Mouse (Mus musculus) skeletal muscle tissue, adult 2 months (tissue): Measurements from ENCODE around the gene Nceh1.
"Not testable (repeated sequence)": the region's sequence is repeated elsewhere in the genome, so short reads cannot be mapped to it uniquely, and the experiment has no call there.

ENCODE experiments used
- DNase-seq: peaks from one replicate; pipeline ENCODE4 v3.0.0-alpha.2; 2012; ENCODE audit warnings: low read depth, low spot score

The Nceh1 gene

DNA sequence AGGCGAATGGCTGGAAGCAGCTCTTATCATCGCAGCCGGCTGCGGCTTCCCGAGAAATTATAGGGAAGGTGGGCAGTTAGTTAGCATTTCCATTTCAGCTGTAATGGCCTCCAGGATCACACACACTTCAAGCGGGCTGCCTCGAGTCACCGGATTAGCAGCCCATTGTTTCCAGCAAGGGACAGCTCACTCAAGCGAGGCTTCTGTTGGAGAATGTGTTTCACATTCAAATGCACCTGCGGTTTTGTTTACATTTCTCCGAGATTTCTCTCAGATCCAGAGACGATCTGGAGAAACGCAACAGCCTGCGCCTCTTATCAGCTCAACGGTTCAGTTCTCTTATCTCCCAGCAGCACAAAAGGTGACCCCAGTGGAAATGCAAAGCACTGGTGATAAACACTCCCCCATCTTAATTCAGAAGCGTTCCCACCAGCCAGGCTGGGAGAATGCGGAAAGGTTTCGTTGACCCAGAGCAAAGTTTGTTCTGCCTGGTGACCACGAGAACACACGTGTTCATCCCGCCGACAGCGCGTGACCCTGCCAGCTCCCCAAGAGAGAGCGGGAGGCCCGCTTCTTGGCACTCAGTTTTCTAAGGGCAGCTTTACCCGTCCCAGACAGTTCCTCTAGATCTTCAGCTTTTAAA lies 100.4 kb downstream of the Nceh1 start:
- DNase-seq, result peak; percentile 24

DNA sequence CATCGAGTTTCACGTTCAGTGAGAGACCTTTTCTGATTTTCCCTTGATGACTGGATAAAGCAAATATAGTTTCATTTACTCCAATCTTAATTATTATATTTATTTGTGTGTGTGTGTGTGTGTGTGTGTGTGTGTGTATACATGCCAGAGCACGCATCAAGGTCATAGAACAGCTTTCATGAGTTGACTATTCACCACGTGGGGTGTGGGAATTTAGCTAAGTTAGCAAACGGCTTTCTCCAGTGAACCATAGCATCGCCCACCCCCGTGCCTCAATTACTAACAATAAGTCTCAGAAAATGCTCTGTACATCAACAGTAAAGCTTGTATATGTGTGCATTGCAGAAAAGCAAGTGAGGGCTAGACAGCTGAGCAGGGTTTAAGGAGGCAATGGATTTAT lies 101.0 kb downstream of the Nceh1 start:
- DNase-seq, result no peak

DNA sequence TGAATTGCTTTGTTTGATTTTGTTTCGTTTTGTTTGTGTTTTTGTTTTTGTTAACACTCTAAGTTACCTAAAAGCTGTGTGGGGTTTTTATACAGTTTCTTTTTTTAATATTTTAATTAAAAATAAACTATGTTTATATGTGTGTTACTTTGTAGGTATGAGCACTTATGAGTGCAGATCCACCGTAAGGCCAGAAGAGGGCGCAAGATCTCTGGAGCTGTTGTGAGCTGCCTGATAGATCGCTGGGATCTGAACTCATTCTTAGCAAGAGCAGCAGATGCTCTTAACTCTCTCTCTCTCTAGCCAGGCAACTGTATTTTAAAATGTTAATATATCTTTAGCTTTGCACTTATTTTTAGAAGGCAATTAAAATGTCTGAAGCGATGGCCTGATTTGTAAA lies 101.5 kb downstream of the Nceh1 start:
- DNase-seq, result no peak

DNA sequence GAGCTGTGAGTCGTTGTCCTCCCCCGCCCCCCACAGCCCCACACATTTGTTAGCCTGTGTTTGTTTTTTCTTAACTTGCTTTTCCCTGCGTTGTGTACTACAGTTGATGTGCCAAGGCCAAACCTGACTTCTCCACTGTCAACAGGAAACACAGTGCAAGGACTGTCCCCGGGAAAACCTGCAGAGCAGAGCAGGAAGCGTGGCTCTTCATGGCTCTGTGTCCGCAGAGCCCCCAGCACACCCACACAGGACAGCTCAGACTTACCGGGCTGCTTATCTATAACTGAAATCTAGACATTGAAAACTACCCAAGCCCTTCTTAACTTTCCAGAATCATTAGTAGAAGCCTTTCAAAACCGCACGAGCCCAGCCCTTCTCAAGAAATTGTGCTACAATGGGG lies 102.3 kb downstream of the Nceh1 start:
- DNase-seq, result no peak

DNA sequence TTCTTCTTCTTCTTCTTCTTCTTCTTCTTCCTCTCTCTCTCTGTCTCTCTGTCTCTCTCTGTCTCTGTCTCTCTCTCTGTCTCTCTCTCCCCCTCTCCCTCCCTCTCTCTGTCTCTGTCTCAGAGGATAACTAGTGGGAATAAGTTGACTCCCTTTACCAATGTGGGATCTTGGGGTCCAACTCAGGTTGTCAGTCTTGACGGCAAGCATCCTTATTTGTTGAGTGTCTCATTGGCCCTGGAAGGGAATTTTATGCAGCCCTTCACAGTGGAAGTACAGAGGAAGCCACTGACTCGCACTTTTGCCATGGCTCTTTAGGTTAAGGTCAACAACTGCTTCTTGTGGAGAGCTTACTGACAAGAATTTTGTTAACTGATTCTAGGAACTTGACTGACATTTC lies 105.5 kb downstream of the Nceh1 start:
- DNase-seq, result no peak

DNA sequence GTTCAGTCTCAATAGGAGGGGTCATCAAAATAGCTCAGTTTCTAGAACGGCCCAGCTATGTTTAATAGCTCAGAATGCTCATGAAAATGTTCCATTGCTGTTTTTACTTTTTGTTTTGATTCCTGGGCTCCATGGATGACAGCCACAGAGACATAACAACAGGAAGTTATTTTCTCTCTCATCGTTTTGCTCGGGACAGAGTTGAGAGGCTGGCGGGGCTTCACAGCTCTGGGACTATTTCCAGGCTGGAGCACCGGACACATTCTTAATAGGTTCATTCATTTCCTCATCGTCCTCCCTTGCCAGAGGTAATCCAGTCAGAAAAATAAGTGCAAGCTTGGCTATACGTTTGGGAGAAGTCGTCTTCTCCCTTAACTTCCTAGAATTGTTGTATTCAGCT lies 106.1 kb downstream of the Nceh1 start:
- DNase-seq, result peak; percentile 13

DNA sequence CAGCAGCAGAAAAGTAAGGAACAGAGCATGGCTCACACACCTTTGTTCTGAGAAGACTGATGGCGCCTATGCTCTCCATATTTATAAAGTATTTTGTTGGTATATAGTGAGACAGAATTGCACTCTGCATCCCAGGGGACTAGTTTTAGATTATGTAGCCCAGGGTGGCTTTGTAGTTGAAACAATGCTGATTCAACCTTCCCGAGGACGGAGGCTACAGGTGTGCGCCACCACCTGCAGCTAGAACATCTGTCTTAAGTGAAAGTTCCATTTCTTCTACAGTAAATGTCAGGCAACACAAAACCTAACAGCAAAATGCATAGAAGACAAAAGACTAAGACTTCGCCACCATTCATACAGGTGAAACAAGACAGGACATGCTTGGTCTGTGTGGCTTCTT lies 107.5 kb downstream of the Nceh1 start:
- DNase-seq, result no peak

DNA sequence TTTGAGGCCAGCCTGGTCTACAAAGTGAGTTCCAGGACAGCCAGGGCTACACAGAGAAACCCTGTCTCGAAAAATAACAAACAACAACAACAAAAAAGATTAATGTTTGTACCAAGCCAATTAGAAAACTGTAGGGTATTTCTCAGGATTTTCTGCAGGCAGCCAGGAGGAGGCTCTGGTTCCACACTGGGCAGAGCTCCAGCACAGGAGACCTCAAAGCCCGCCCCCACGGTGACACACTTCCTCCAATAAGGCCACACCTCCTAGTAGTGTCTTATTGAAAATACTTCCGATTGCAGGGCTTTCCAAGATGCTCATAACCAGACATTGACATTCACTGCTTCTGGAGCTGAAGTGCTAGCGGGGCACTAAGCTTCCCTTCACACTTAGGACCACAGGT lies 108.2 kb downstream of the Nceh1 start:
- not testable (repeated sequence) for DNase-seq

DNA sequence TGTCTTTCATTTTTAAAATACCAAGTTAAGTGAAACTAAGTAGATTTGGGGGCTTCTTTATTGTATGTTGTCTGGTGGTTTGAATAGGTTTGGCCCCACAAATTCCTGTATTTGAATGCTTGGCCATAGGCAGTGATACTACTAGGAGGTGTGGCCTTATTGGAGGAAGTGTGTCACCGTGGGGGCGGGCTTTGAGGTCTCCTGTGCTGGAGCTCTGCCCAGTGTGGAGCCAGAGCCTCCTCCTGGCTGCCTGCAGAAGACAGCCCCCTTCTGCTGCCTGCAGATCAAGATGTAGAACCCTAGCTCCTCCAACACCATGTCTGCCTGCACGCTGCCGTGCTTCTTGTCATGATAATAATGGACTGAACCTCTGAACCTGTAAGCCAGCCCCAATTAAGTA lies 108.6 kb downstream of the Nceh1 start:
- not testable (repeated sequence) for DNase-seq

DNA sequence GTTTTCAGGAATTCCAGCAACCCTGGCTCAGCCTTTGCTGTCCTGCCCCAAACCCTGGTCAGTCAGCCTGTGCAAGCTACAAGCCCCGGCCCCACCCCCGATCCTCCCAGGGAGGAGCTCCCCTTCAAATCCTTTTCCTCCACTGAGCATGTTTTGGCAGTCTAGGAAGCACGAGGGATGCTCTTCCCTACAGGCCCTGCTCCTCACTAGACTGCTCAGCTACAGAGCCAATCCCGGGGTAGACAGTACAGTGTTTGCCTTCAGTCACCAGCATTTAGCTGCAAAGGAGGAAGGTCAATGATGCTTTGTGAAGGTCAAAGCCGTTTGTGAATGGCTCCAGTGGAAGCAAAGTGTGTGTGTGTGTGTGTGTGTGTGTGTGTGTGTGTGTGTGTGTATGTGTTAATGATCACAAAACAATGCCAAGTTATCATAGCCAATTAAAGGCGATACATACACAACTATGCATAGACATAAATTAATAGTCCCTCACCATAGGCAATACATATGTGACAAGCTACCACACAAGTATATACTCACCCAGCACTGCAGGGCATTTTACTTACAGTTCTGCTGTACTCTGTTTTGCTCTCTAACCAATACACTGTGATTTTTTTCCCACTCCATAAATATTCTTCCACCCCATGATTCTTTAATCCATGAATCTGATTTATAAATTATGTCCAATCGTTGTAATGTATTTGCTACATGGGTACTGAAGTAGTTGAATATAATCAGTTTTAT lies 111.0 kb downstream of the Nceh1 start:
- DNase-seq, result no peak

DNA sequence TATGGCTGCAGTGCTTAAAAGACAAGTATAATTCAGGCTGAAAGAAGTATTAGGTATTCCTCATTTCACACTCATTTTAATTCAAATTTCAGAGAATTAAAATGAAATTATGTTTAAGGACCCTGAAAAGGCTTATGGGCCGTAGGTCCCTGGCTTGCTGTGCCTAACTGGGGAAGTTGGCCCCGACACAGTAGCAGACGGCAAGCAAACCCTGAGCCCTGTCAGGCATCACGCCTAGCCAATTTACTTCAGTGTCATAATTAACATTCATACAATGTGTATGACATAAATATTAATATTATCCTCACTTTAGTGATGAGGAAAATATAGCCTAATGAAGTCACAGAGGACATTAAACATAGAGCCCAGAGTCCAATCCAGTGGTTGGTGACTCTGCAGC lies 117.7 kb downstream of the Nceh1 start:
- DNase-seq, result no peak

DNA sequence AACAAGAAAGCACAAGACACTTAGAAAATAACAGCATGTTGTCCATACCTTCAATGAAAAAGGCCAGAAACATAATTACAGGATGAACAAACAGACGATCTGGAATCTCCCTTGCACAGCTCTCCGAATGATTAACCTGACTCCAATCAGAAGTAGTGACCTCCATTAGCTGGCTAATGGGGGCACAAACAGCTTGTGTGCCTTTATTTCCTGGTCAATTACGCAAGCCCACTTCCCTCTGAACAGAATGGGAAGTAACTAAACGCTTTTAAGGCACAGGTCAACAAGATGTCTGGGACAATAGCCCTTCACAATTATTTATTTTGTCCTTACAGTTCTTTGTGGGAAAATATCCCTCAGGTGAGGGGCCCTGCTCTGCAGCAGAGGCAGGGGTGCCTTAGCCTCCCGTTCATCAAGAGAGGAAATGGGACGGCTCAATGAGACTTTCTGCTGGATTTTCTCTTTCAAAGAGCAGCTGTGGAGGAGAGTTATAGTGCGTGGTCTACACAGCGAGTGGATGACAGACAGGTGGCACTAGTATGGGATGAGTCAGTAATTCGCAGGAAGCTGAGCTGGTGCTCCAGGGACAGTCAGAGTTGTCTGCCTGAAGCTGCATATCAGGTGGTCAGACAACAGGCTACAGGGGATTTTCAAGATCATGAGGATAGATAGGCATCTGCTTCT lies 119.7 kb downstream of the Nceh1 start:
- no peak for DNase-seq

DNA sequence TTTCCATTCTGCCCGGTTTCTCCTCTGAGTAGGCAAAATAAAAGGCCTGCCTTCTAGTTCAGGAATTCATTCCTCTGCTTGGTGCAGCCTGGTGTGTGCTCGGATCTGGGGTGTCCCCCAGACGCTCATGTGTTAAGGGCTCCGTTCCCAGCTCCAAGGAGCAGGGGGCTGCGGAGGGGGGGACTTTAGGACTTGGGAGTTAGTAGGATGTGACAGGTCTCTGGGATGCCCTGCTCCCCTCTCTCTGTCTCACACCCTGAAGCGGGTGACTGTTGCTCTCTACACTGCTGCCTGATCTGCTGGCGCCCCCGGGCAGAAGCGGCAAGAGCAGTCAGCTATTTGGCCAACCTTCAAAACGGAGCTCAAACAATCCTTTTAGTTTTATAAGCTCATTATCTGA lies 124.0 kb downstream of the Nceh1 start:
- no peak for DNase-seq

DNA sequence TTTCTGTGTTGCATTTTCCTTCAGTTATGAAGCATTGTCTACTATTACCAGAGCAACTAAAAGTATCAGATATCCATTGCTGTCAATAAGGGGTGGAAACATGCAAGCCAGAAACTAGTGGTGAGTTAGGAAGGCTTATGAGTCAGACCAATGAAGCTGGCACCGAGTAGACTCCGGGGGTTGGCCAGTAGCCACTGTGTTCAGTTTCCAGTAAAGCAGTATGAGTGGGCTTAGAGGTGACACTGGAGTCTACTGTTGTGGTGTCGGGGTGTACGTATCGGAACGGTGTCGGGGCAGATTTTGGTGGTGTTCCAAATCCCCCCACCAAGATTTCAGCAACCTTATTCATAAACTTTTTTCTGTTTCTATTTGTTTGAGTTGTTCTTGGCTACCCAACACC lies 128.2 kb downstream of the Nceh1 start:
- DNase-seq, result peak; percentile 26

DNA sequence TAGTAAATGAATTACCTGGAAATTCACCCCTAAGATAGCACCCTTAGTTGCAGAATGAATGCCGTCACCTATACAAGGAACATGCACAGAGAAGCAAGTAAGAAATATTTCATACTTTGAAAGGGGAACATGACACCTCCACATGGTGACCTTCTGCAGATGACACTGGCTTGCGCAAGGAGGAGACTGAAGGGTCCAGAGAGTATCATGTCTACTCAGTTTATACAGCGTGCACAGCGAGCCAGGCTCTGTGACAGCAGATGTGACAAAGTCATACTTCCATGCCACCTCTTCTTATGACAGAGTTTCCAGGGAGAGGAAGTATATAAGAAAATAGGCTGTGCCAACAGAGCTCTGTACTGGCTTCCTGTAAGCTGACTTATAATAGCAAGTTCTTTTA lies 128.7 kb downstream of the Nceh1 start:
- peak; percentile 39 for DNase-seq

DNA sequence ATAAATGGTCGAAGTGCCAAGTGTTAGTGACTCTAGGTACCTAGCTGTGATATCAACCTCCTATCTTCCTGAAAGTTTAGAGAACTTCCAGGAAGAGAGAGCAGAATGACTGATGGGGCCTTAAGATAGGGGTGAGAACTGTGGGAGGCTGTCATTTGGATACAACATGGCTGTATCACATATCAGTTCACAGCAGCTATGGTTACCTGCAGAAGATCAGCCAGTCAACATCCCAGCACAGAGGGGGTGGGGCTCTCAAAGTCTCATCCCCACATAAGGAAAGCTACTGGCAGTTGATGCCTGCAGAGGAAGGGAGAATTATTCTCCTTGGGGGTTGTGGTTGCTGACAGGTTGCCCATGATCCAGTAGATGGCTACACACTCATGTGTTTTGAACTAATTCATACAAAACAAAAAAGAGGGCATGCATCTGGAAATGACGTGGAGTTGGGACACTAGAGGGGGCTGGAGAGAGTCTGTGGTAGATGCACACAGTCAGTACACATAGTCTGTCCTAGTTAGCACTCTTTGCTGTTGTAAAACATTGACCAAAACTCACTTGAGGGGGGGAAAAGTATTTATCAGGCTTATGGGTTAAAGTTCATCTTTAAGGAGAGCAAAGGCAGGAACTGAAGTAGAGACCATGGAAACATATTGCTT lies 131.9 kb downstream of the Nceh1 start:
- peak; percentile 56 for DNase-seq

DNA sequence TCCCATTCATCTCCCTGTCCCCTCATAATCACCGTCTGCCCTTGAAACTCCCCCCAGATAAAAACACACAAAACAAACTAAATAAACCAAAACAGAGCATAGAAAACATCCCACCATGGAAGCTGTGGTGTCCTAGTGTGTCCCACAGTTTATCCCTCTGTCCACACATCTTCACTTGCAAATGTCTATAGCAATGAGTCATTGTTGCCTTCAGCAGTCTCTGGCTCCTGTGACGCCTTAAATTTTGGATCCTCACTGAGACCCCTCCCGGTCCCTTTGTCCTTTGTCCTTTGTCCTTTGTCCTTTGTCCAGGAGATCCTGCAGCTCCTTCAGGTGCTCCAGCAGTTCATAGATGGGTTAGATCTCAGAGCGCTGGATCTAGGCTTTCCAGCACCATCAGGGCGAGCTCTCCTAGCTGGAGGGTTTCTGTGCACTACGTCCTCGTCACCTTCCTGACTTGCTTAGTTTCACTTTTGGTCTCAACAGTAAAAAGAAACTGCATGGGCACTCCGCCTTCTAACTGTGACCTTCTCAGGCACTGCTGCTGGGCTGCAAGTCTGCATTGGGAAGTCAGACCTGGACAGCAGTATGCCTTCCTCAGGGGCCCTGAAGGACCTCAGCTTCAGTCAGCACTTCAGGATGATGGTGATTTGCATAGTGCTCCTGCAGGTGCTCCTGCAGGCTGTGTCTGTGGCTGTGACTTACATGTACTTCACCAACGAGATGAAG lies 134.0 kb downstream of the Nceh1 start, which contains the start of gene Tnfsf10:
Gene Tnfsf10, plus strand, starts transcription at position 470 of the 729 bp plus-strand sequence.
- peak; percentile 44 for DNase-seq

DNA sequence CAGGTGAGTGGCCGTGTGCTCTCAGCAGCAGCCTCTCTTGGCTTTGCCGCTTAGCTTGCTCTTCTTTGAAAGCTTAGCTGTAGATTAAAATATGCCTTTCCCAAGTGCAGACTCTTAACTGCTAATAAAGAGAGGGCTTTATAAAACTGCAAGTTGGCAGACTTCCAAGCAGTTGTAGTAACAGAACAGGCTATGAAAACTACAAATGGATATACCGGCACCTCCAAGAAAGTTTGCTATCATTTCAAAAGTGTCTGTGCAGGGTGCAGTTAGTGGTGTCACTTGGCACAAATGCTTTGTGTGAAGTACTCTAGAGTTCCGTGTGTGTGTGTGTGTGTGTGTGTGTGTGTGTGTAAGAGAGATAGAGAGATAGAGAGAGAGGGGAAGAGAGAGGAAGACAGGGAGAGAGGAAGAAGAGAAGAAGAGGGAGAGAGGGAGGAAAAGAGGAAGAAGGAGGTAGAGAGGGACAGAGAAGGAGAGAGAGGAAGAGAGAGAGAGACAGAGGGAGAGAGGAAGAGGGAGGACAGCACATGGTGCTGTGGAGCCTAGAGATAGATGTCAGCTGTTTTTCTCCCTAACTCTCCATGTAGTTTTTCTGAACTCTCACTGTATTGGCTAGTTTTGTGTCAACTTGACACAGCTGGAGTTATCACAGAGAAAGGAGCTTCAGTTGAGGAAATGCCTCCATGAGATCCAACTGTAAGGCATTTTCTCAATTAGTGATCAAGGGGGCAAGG lies 134.7 kb downstream of the Nceh1 start:
- peak; percentile 11 for DNase-seq

DNA sequence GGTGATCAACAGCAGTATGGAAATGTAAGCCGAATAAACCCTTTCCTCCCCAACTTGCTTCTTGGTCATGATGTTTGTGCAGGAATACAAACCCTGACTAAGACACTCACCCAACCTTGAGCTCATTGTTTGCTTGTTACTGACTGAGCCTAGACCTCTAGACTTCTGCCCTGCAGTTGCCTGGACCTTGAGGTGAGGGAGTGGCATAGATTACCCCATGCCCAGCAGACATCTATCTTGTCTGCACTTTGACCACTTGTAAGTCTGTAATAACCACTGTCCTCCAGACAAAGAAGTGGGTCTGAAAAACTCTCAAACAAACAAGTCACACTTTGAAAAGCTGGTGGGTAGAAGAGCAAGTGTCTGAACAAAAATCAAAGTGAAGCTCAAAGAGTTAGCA lies 136.9 kb downstream of the Nceh1 start:
- no peak for DNase-seq

DNA sequence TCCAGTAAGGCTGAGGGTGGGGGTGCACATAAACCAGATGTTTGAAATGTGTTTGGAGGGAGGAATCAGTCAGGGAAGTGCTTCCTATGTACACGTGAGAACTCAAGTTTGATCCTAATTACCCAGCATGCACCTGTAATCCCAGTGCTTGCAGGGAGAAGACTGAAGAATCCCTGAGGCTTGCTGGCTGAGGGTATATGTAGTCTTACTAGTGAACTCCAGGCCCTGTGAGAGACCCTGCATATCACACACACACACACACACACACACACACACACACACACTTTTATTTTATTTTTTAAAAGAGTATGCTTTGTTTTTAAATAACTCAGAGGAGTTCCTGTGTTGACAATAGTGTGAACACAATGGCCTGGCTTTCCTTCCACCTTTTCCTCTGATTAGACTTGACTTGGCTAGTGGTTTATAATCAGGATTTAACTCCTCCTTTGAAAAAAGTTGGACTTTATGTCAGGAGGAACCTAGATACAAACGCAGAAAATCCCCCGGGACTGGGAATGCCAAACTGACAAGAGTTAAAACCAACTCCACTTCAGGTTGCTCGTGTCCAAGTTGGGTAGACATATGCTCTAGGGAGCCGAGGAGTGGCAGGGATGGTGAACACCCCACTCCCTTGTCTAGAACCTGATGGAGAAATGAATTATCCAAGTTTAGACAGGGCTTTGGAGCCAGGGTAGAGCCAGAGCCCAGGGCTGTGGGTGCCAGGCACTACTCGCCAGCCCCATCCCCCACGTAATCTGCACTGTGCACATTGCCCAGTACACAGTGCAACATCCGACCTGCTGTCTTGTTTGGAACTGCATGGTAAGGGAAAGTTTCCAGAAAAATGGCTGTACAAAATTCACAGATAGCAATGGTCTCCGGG lies 138.1 kb downstream of the Nceh1 start:
- no peak for DNase-seq
